Mouse (Mus musculus) midbrain, embryonic 15.5 days (tissue): ENCODE results near the gene Gpr182. TPM values are rescaled to one million over a fixed set of nuclear protein-coding genes. Genes with fewer than 3 reads are reported as not detected.

ENCODE experiments used
- ATAC-seq: fragments of 200-750 bp; cut with Nextera tagmentation; replicated peaks from 2 replicates; pipeline ENCODE4 v1.8.0; 2017; ENCODE audit warnings: moderate TSS enrichment
- H3K27ac ChIP-seq: fragments of 300-500 bp; sonication (generic); 2 replicates; pipeline ENCODE4 v1.5.1; 2015; ENCODE audit warnings: mild to moderate bottlenecking, inconsistent platforms
- H3K27me3 ChIP-seq: fragments of 300-500 bp; sonication (generic); replicated peaks from 2 replicates; pipeline ENCODE4 v1.6.1; 2015; ENCODE audit warnings: inconsistent platforms
- H3K36me3 ChIP-seq: fragments of 300-500 bp; sonication (generic); replicated peaks from 2 replicates; pipeline ENCODE4 v1.6.1; 2015; ENCODE audit warnings: inconsistent platforms
- H3K4me1 ChIP-seq: fragments of 300-500 bp; sonication (generic); 2 replicates; pipeline ENCODE4 v1.6.1; 2015; ENCODE audit warnings: inconsistent platforms
- H3K4me2 ChIP-seq: fragments of 300-500 bp; sonication (generic); 2 replicates; pipeline ENCODE4 v1.6.1; 2015; ENCODE audit warnings: inconsistent platforms, mild to moderate bottlenecking, moderate library complexity
- H3K4me3 ChIP-seq: fragments of 300-500 bp; sonication (generic); 2 replicates; pipeline ENCODE4 v1.5.1; 2015; ENCODE audit warnings: mild to moderate bottlenecking, inconsistent platforms
- H3K9ac ChIP-seq: fragments of 300-500 bp; sonication (generic); 2 replicates; pipeline ENCODE4 v1.6.1; 2015; ENCODE audit warnings: mild to moderate bottlenecking, inconsistent platforms
- H3K9me3 ChIP-seq: fragments of 300-500 bp; sonication (generic); 2 replicates; pipeline ENCODE4 v1.6.1; 2016; ENCODE audit warnings: inconsistent platforms
- WGBS: fragments of 180-500 bp; shearing (Covaris S2); methylation state at CpG from one replicate; pipeline ENCODE4 v1.1.7; 2015; ENCODE audit warnings: mixed read lengths; 5-methylcytosine and 5-hydroxymethylcytosine counted together
- polyA plus RNA-seq: library from polyadenylated mRNA; unstranded; fragments of >200 nt; fragmentation: Nextera tagmentation; extraction: Ambion mirVana; gene quantifications from 2 replicates; pipeline ENCODE4 v1.2.1, GENCODE M21; 2015

Gene Gpr182
- polyA plus RNA-seq, 1 experiment from 2014 or later = 1.2 TPM

- 94% methylated on average over 7 of the region's 7 CpGs for WGBS
- Histone ChIP-seq H3K4me2 (no peak overlapping the region), H3K27me3 (no peaks in the 10 kb centered on the region), H3K4me3 (no peak overlapping the region), H3K9ac (no peak overlapping the region), H3K36me3 (no peaks in the 10 kb centered on the region), H3K9me3 (no peaks in the 10 kb centered on the region), H3K4me1 (no peaks in the 10 kb centered on the region), H3K27ac (no peak overlapping the region)
- no peak for ATAC-seq
Measured at GRCm38 (mm10) chr10:127707721-127708120, 43.8 kb downstream of the Gpr182 start.

GRCm38 (mm10) chr10:127705783-127706182, 45.7 kb downstream of the Gpr182 start:
- H3K36me3 ChIP-seq = no peaks in the 10 kb centered on the region

GRCm38 (mm10) chr10:127704766-127705220, 46.7 kb downstream of the Gpr182 start, which contains the start of gene Myo1a:
TSS of gene Myo1a (plus strand) at chr10:127705170.
- Histone ChIP-seq H3K4me2 (no peak within 1 kb of the TSS), H3K27me3 (no peaks in the 10 kb centered on the region), H3K27ac (no peak within 1 kb of the TSS), H3K4me3 (no peak within 1 kb of the TSS), H3K9me3 (no peaks in the 10 kb centered on the region), H3K36me3 (no peaks in the 10 kb centered on the region), H3K4me1 (no peaks in the 10 kb centered on the region), H3K9ac (no peak within 1 kb of the TSS)
- no peak for ATAC-seq
- 44% methylated on average over 2 of the region's 2 CpGs for WGBS

More at GRCm38 (mm10) chr10:127705783-127706182, 45.7 kb downstream of the Gpr182 start:
- H3K9ac ChIP-seq = no peak overlapping the region
- no peaks in the 10 kb centered on the region for H3K4me1 ChIP-seq
- no peak overlapping the region for H3K27ac ChIP-seq
- ATAC-seq = no peak
- no peaks in the 10 kb centered on the region for H3K9me3 ChIP-seq
- no peak overlapping the region for H3K4me3 ChIP-seq
- WGBS = 91% methylated on average over 4 of the region's 4 CpGs
- no peak overlapping the region for H3K4me2 ChIP-seq
- no peaks in the 10 kb centered on the region for H3K27me3 ChIP-seq

GRCm38 (mm10) chr10:127704293-127704692, 47.2 kb downstream of the Gpr182 start:
- Histone ChIP-seq H3K9ac (no peak overlapping the region), H3K27me3 (no peaks in the 10 kb centered on the region), H3K4me1 (no peaks in the 10 kb centered on the region), H3K4me2 (no peak overlapping the region), H3K36me3 (no peaks in the 10 kb centered on the region), H3K9me3 (no peaks in the 10 kb centered on the region), H3K27ac (no peak overlapping the region), H3K4me3 (no peak overlapping the region)
- no peak for ATAC-seq
- WGBS = 61% methylated on average over 2 of the region's 2 CpGs

GRCm38 (mm10) chr10:127703299-127703698, 48.2 kb downstream of the Gpr182 start:
- H3K4me3 ChIP-seq = no peak overlapping the region
- no peaks in the 10 kb centered on the region for H3K9me3 ChIP-seq
- H3K4me2 ChIP-seq = no peak overlapping the region
- no peaks in the 10 kb centered on the region for H3K27me3 ChIP-seq
- H3K27ac ChIP-seq = no peak overlapping the region
- H3K9ac ChIP-seq = no peak overlapping the region
- WGBS = 51% methylated on average over 4 of the region's 4 CpGs
- no peaks in the 10 kb centered on the region for H3K4me1 ChIP-seq
- H3K36me3 ChIP-seq = no peaks in the 10 kb centered on the region
- no peak for ATAC-seq

- no peak overlapping the region for H3K4me3 ChIP-seq
- ATAC-seq = no peak
- WGBS = 88% methylated on average over 7 of the region's 7 CpGs
Measured at GRCm38 (mm10) chr10:127698966-127699365, 52.6 kb downstream of the Gpr182 start.

More at GRCm38 (mm10) chr10:127698966-127699365, 52.6 kb downstream of the Gpr182 start:
- no peak overlapping the region for H3K4me2 ChIP-seq
- H3K27ac ChIP-seq = no peak overlapping the region
- H3K9me3 ChIP-seq = no peaks in the 10 kb centered on the region
- H3K27me3 ChIP-seq = no peaks in the 10 kb centered on the region
- H3K9ac ChIP-seq = no peak overlapping the region
- H3K4me1 ChIP-seq = no peaks in the 10 kb centered on the region
- 0 out of 2 replicates have a peak, but pooled peaks cover 4% of the 10 kb centered on the region for H3K36me3 ChIP-seq

Other genes with a start within 250 kb of the Gpr182 start
- 22.1 and 23.1 TPM in 2 replicates for gene Ndufa4l2, start 236.8 kb downstream of the Gpr182 start, polyA plus RNA-seq
- gene Shmt2, start 229.3 kb downstream of the Gpr182 start, polyA plus RNA-seq = 49.4 and 50.7 TPM in 2 replicates
- 93.7 and 114 TPM in 2 replicates for gene Nxph4, start 217.2 kb downstream of the Gpr182 start, polyA plus RNA-seq
- 117 and 119 TPM in 2 replicates for gene Lrp1, start 130.6 kb downstream of the Gpr182 start, polyA plus RNA-seq
- gene Stat6, start 108.7 kb downstream of the Gpr182 start, polyA plus RNA-seq = 5.8 and 5.9 TPM in 2 replicates
- gene Nemp1, start 84.8 kb downstream of the Gpr182 start, polyA plus RNA-seq = 3.3 and 3.7 TPM in 2 replicates
- gene Nab2, start 83.2 kb downstream of the Gpr182 start, polyA plus RNA-seq = 1.9 and 2.6 TPM in 2 replicates
- 0.25 and 0.46 TPM in 2 replicates for gene Myo1a, start 46.6 kb downstream of the Gpr182 start, polyA plus RNA-seq
- gene Tac2, start 27.3 kb downstream of the Gpr182 start, polyA plus RNA-seq = 0.36 TPM in 1 of 2 replicates, not detected in the other
- gene Zbtb39, start 12.2 kb downstream of the Gpr182 start, polyA plus RNA-seq = 4.0 and 4.2 TPM in 2 replicates
- gene Rdh1, start 8.0 kb upstream of the Gpr182 start, polyA plus RNA-seq = not detected in 2 replicates
- not detected in 2 replicates for gene Rdh16f1, start 8.1 kb upstream of the Gpr182 start, polyA plus RNA-seq
- gene Rdh9, start 24.7 kb upstream of the Gpr182 start, polyA plus RNA-seq = 0.12 and 0.31 TPM in 2 replicates
- not detected in 2 replicates for gene Rdh16, start 49.4 kb upstream of the Gpr182 start, polyA plus RNA-seq
- gene Rdh19, start 98.2 kb upstream of the Gpr182 start, polyA plus RNA-seq = not detected in 2 replicates
- not detected in 2 replicates for gene Rdh16f2, start 114.7 kb upstream of the Gpr182 start, polyA plus RNA-seq
- not detected in 2 replicates for gene Rdh7, start 137.1 kb upstream of the Gpr182 start, polyA plus RNA-seq
- not detected in 2 replicates for gene Sdr9c7, start 146.8 kb upstream of the Gpr182 start, polyA plus RNA-seq